Mouse (Mus musculus) frontal cortex, postnatal 10 days (tissue): ENCODE results near the gene Gm9945.
A peak's percentile ranks its signal among the peaks of the same experiment; 100 is the strongest.

Source experiments
- DNase-seq, 2 experiments: peaks; one replicate each; pipeline ENCODE4 v3.0.0; 2022; ENCODE audit warnings: low spot score in 2 of 2, mixed read lengths in 1 of 2

The Gm9945 gene

DNA sequence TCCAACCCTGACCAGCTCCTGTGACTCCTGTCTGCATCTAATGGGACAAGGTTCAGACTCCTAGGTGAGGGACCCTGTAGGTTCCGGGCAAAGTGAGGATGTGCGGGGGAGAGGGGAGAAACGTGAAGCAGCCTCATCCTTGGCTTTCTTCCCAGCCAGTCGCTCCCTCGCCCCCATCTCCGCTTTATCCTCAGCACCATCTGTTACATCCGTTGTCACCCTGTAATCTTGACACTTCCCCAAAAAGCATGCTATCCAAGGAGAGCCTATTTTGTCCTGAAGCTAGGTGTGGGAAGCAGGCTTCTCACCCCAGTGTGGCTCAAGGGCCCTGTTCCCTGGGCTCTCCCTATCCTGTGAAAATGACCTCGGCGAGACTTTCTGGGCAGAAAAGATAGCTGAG, 43.0 kb downstream of the Gm9945 start:
- peak; percentile 54 to 62 for DNase-seq

GRCm38 (mm10) chr11:53523545-53524405, 43.8 kb downstream of the Gm9945 start:
- no peak for DNase-seq

GRCm38 (mm10) chr11:53524905-53525304, 44.9 kb downstream of the Gm9945 start:
- peak in 1 of 2 experiments; percentile 37 for DNase-seq

GRCm38 (mm10) chr11:53525461-53525860, 45.5 kb downstream of the Gm9945 start:
- DNase-seq: no peak

- no peak for DNase-seq
Observed at GRCm38 (mm10) chr11:53528397-53529252, 48.7 kb downstream of the Gm9945 start.

- no peak for DNase-seq
Observed at GRCm38 (mm10) chr11:53529253-53529557, 49.2 kb downstream of the Gm9945 start.

DNA sequence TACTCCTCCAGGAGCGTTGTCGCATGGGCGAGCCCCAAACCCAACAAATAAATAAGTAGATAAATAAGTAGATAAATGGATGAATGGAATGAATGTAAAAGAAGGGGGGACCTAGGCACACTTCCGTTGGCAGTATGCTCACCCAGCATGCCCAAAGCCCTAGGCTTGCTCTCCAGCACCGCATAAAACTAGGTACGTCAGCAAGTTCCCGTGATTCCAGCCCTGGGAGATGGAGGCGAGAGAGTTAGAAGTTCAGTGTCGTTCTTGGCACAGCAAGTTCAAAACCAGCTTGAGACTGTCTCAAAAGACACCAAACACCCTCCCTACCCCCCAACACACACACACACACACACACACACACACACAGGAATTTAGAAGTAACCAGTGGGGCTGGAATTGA, 50.0 kb downstream of the Gm9945 start:
- no peak for DNase-seq
